Mouse (Mus musculus) midbrain, embryonic 13.5 days (tissue): Measurements from ENCODE around the gene Prdm4. TPM values are rescaled to one million over a fixed set of nuclear protein-coding genes. Genes with fewer than 3 reads are reported as not detected.

Experiments
- ATAC-seq: fragments of 200-750 bp; cut with Nextera tagmentation; 2 replicates; pipeline ENCODE4 v1.8.0; 2017; ENCODE audit warnings: mild to moderate bottlenecking, moderate TSS enrichment, moderate library complexity
- H3K27ac ChIP-seq: fragments of 300-500 bp; sonication (generic); 2 replicates; pipeline ENCODE4 v1.5.1; 2015; ENCODE audit warnings: inconsistent platforms, mild to moderate bottlenecking, moderate library complexity
- H3K27me3 ChIP-seq: fragments of 300-500 bp; sonication (generic); 2 replicates; pipeline ENCODE4 v1.6.1; 2015; ENCODE audit warnings: mild to moderate bottlenecking, inconsistent platforms
- H3K36me3 ChIP-seq: fragments of 300-500 bp; sonication (generic); 2 replicates; pipeline ENCODE4 v1.6.1; 2015; ENCODE audit warnings: mild to moderate bottlenecking, inconsistent platforms
- H3K4me1 ChIP-seq: fragments of 300-500 bp; sonication (generic); replicated peaks from 2 replicates; pipeline ENCODE4 v1.6.1; 2015; ENCODE audit warnings: inconsistent platforms
- H3K4me2 ChIP-seq: fragments of 300-500 bp; sonication (generic); replicated peaks from 2 replicates; pipeline ENCODE4 v1.6.1; 2015; ENCODE audit warnings: moderate library complexity, mild to moderate bottlenecking, inconsistent platforms
- H3K4me3 ChIP-seq: fragments of 300-500 bp; sonication (generic); replicated peaks from 2 replicates; pipeline ENCODE4 v1.5.1; 2015; ENCODE audit warnings: mild to moderate bottlenecking, inconsistent platforms
- H3K9ac ChIP-seq: fragments of 300-500 bp; sonication (generic); replicated peaks from 2 replicates; pipeline ENCODE4 v1.6.1; 2015; ENCODE audit warnings: mild to moderate bottlenecking, inconsistent platforms
- H3K9me3 ChIP-seq: fragments of 300-500 bp; sonication (generic); 2 replicates; pipeline ENCODE4 v1.6.1; 2016; ENCODE audit warnings: mild to moderate bottlenecking, inconsistent platforms
- WGBS: fragments of 180-500 bp; shearing (Covaris S2); methylation state at CpG from one replicate; pipeline ENCODE4 v1.1.7; 2015; 5-methylcytosine and 5-hydroxymethylcytosine counted together
- polyA plus RNA-seq: library from polyadenylated mRNA; unstranded; fragments of >200 nt; fragmentation: Nextera tagmentation; extraction: Ambion mirVana; gene quantifications from 2 replicates; pipeline ENCODE4 v1.2.1, GENCODE M21; 2015

Prdm4 gene
- polyA plus RNA-seq = 22.3 and 26.0 TPM in 2 replicates

- under 1% methylated on average over 83 of the region's 90 CpGs for WGBS
Observed at GRCm38 (mm10) chr10:85916498-85917309, at the start of gene Prdm4. Prdm4 (minus strand) TSS chr10:85917142.

DNA sequence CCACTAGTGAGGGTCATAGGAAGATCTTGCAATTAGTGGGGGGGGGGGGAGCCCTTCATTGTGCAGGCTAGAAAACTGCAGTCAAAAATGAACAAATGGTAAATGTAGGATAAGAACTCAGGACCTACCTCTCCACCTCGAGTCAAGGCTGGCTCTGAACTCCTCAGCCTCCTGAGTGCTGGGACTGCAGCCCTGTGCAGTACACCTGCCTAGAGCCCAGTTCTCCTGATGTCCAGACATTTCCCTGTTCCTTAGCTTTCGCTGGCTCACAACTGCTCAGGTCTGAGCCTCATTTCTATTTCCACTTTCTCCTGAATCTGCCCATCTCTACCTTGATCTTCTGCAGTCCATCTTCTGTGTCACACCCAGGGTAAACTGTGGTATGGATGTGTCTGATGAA lies 49.5 kb upstream of the Prdm4 start:
- Histone ChIP-seq H3K36me3 (no peaks in the 10 kb centered on the region), H3K27me3 (no peaks in the 10 kb centered on the region), H3K4me1 (no peaks in the 10 kb centered on the region), H3K27ac (no peak overlapping the region), H3K9ac (no peak overlapping the region), H3K4me2 (no peak overlapping the region), H3K4me3 (no peak overlapping the region), H3K9me3 (no peaks in the 10 kb centered on the region)
- no peak for ATAC-seq
- 49% methylated on average over 2 of the region's 2 CpGs for WGBS

More at GRCm38 (mm10) chr10:85916498-85917309, at the start of gene Prdm4:
- H3K9me3 ChIP-seq = no peaks in the 10 kb centered on the region
- H3K4me1 ChIP-seq = peaks cover 17% of the 10 kb centered on the region
- ATAC-seq = peak; percentile 99
- peaks cover 28% of the 10 kb centered on the region for H3K36me3 ChIP-seq
- peak within 1 kb of the TSS; percentile 63 for H3K4me2 ChIP-seq
- peak within 1 kb of the TSS; percentile 88 for H3K27ac ChIP-seq
- H3K4me3 ChIP-seq = peak within 1 kb of the TSS; percentile 94
- peak within 1 kb of the TSS; percentile 92 for H3K9ac ChIP-seq
- peaks cover 5% of the 10 kb centered on the region; the same call in 1 of the 2 replicates for H3K27me3 ChIP-seq

- H3K4me3 ChIP-seq = no peak overlapping the region
- H3K36me3 ChIP-seq = no peaks in the 10 kb centered on the region
- H3K27ac ChIP-seq = no peak overlapping the region
- no peaks in the 10 kb centered on the region for H3K9me3 ChIP-seq
- ATAC-seq = no peak
- 86% methylated on average over 7 of the region's 7 CpGs for WGBS
- H3K27me3 ChIP-seq = no peaks in the 10 kb centered on the region
- no peak overlapping the region for H3K9ac ChIP-seq
- H3K4me2 ChIP-seq = no peak overlapping the region
- H3K4me1 ChIP-seq = no peaks in the 10 kb centered on the region
Observed at GRCm38 (mm10) chr10:85964316-85964715, 47.4 kb upstream of the Prdm4 start.

- WGBS = 76% methylated on average over 9 of the region's 9 CpGs
Observed at GRCm38 (mm10) chr10:85962897-85963296, 46.0 kb upstream of the Prdm4 start.

GRCm38 (mm10) chr10:85957464-85957950 lies 40.6 kb upstream of the Prdm4 start, which contains the start of gene Rtcb:
Rtcb (minus strand) TSS chr10:85957823.
- Histone ChIP-seq H3K27me3 (no peaks in the 10 kb centered on the region), H3K27ac (peak within 1 kb of the TSS; percentile 78), H3K36me3 (peaks cover 20% of the 10 kb centered on the region), H3K9ac (peak within 1 kb of the TSS; percentile 94), H3K4me2 (peak within 1 kb of the TSS; percentile 96), H3K4me3 (peak within 1 kb of the TSS; percentile 90), H3K4me1 (peaks cover 16% of the 10 kb centered on the region), H3K9me3 (no peaks in the 10 kb centered on the region)
- peak; percentile 95 for ATAC-seq
- under 1% methylated on average over 38 of the region's 38 CpGs for whole genome bisulfite sequencing

More at GRCm38 (mm10) chr10:85962897-85963296, 46.0 kb upstream of the Prdm4 start:
- no peak overlapping the region for H3K9ac ChIP-seq
- H3K27ac ChIP-seq = no peak overlapping the region
- no peak overlapping the region for H3K4me3 ChIP-seq
- no peaks in the 10 kb centered on the region for H3K9me3 ChIP-seq
- H3K4me2 ChIP-seq = no peak overlapping the region
- no peak for ATAC-seq
- no peaks in the 10 kb centered on the region for H3K27me3 ChIP-seq
- H3K4me1 ChIP-seq = no peaks in the 10 kb centered on the region
- no peaks in the 10 kb centered on the region for H3K36me3 ChIP-seq

DNA sequence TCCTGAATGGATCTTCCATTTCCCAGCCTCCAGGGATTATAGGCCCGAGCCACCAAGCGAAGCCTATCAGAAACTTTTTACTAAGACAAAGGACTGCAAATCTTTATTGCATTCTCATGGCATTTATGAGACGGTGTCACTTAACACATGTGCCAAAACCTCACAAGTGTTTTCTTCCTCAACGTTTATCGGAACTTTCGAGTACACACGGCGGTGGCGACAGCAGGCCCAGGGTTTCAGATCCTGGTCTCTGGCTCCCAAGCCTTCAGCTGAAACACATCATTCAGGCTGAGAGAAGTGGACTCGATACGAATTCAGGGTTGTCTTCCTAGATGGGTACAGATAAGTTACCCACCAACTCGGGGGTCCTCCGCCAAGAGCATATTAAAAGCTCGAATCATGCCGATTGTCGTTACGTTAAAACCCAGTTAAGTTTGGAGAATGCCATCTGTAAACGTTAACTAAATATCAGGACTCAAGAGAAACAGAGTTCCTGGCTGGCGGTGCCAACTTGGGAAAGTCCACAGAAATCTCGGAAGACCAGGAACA lies 40.0 kb upstream of the Prdm4 start:
- Histone ChIP-seq H3K9me3 (no peaks in the 10 kb centered on the region), H3K4me3 (peak overlapping the region; percentile 90), H3K36me3 (peaks cover 25% of the 10 kb centered on the region), H3K27me3 (no peaks in the 10 kb centered on the region), H3K27ac (peak overlapping the region; percentile 78), H3K9ac (peak overlapping the region; percentile 94), H3K4me2 (peak overlapping the region; percentile 96), H3K4me1 (peaks cover 16% of the 10 kb centered on the region)
- 7% methylated on average over 20 of the region's 20 CpGs for WGBS
- ATAC-seq = peak; percentile 18; the same call in 1 of the 2 replicates

DNA sequence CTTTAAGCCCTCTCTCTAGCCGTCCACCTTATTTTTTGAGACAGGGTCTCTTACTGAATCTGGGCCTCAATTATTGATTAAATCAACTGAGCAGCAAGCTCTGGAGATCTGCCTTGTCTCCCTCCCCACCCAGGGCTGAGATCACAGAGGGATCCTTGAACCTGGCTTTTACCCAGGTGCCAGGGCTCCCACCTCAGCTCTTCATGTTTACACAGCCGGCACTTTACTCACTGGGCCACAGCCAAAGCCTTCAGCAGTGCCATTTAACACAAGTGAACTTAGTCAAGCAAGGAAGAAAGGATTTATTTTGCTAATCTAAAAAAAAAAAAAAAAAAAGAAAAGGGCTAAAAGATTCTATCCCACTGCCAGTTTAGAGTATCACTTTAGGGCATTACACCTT lies 37.5 kb upstream of the Prdm4 start:
- Histone ChIP-seq H3K36me3 (peaks cover 47% of the 10 kb centered on the region), H3K4me3 (no peak overlapping the region), H3K4me1 (peaks cover 16% of the 10 kb centered on the region), H3K27me3 (no peaks in the 10 kb centered on the region), H3K4me2 (no peak overlapping the region), H3K27ac (no peak overlapping the region), H3K9me3 (no peaks in the 10 kb centered on the region), H3K9ac (no peak overlapping the region)
- WGBS = 91% methylated on average over 2 of the region's 2 CpGs
- no peak for ATAC-seq

- Histone ChIP-seq H3K9me3 (no peaks in the 10 kb centered on the region), H3K27ac (no peak overlapping the region), H3K4me2 (no peak overlapping the region), H3K4me3 (no peak overlapping the region), H3K9ac (no peak overlapping the region), H3K27me3 (no peaks in the 10 kb centered on the region), H3K36me3 (peaks cover 58% of the 10 kb centered on the region), H3K4me1 (peaks cover 16% of the 10 kb centered on the region)
- no peak for ATAC-seq
- WGBS = 95% methylated on average over 3 of the region's 3 CpGs
Observed at GRCm38 (mm10) chr10:85953401-85953800, 36.5 kb upstream of the Prdm4 start.

- ATAC-seq = no peak
- Histone ChIP-seq H3K4me3 (no peak overlapping the region), H3K4me1 (peaks cover 15% of the 10 kb centered on the region), H3K4me2 (no peak overlapping the region), H3K27ac (no peak overlapping the region), H3K9ac (no peak overlapping the region), H3K9me3 (no peaks in the 10 kb centered on the region), H3K27me3 (no peaks in the 10 kb centered on the region), H3K36me3 (peaks cover 68% of the 10 kb centered on the region)
- 91% methylated on average over 6 of the region's 6 CpGs for WGBS
Observed at GRCm38 (mm10) chr10:85951765-85952443, 35.0 kb upstream of the Prdm4 start.

- H3K4me3 ChIP-seq = no peak overlapping the region
- WGBS = 91% methylated on average over 8 of the region's 8 CpGs
- no peak overlapping the region for H3K4me2 ChIP-seq
- no peak for ATAC-seq
- H3K9ac ChIP-seq = no peak overlapping the region
- H3K36me3 ChIP-seq = peaks cover 89% of the 10 kb centered on the region
- H3K27ac ChIP-seq = no peak overlapping the region
- no peaks in the 10 kb centered on the region for H3K27me3 ChIP-seq
- no peaks in the 10 kb centered on the region for H3K9me3 ChIP-seq
- no peaks in the 10 kb centered on the region for H3K4me1 ChIP-seq
Observed at GRCm38 (mm10) chr10:85948483-85949196, 31.7 kb upstream of the Prdm4 start.

DNA sequence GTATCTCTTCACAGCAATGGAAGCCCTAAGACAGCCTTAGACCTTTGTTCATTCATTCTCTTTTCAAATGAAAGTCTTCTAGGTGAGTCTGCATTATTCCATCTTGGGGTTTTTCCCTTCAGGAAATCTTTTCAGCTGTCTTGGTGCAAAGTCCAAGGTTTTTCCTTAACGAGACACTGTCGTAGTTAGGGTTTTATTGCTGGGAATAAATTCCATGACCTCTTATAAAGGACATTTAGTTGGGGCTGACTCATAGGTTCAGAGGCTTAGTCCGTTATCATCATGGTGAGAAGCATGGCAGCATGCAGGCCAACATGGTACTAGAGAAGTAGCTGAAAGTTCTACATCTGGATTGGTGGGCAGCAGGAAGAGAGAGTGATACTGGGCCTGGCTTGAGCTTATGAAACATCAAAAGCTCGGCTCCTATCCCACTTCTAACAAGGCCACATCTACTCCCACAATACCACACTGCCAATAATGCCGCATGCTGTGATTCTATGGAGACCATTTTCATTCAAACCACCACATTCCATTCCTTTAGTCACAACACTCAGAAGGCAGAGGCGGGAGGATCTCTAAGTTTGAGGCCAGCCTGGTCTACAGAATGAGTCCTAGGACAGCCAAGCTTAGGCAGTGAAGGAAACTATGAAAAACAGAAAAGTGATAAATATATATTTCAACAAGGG lies 19.5 kb upstream of the Prdm4 start:
- H3K4me2 ChIP-seq = no peak overlapping the region
- H3K36me3 ChIP-seq = peaks cover 60% of the 10 kb centered on the region
- WGBS = 96% methylated on average over 6 of the region's 6 CpGs
- H3K27ac ChIP-seq = no peak overlapping the region
- H3K4me3 ChIP-seq = no peak overlapping the region
- no peak for ATAC-seq
- H3K9ac ChIP-seq = no peak overlapping the region
- H3K27me3 ChIP-seq = no peaks in the 10 kb centered on the region
- H3K4me1 ChIP-seq = no peaks in the 10 kb centered on the region
- H3K9me3 ChIP-seq = no peaks in the 10 kb centered on the region
